Mouse (Mus musculus) small intestine, adult 2 months (tissue): ENCODE measurements around the gene Ube2g2. TPM values are rescaled to one million over a fixed set of nuclear protein-coding genes. Genes with fewer than 3 reads are reported as not detected.

Source experiments
- H3K27ac ChIP-seq: fragments of 200-500 bp; 2 replicates; pipeline ENCODE4 v1.5.1; 2012; ENCODE audit warnings: low read depth, low read length, control low read depth, inconsistent platforms; ENCODE audit not compliant: insufficient read depth
- H3K27me3 ChIP-seq: fragments of 200-500 bp; 2 replicates; pipeline ENCODE4 v1.6.1; 2012; ENCODE audit warnings: mild to moderate bottlenecking, moderate library complexity, low read length, inconsistent platforms; ENCODE audit not compliant: control insufficient read depth, insufficient read depth
- H3K36me3 ChIP-seq: fragments of 200-500 bp; 2 replicates; pipeline ENCODE4 v1.6.1; 2012; ENCODE audit warnings: mild to moderate bottlenecking, low read length, control low read depth, inconsistent platforms; ENCODE audit not compliant: control insufficient read depth, insufficient read depth
- H3K4me1 ChIP-seq: fragments of 200-500 bp; 2 replicates; pipeline ENCODE4 v1.6.1; 2012; ENCODE audit warnings: low read length, inconsistent platforms, mixed read lengths; ENCODE audit not compliant: control insufficient read depth, insufficient read depth, insufficient read length
- H3K4me3 ChIP-seq: fragments of 200-500 bp; 2 replicates; pipeline ENCODE4 v1.5.1; 2012; ENCODE audit warnings: low read depth, mild to moderate bottlenecking, control low read depth, inconsistent platforms, low read length, moderate library complexity
- CTCF ChIP-seq: fragments of 200-500 bp; IDR thresholded peaks from 2 replicates; pipeline ENCODE4 v1.5.1; 2012; ENCODE audit warnings: low read depth, mild to moderate bottlenecking, control low read depth, inconsistent platforms, low read length, moderate library complexity, mixed read lengths; ENCODE audit not compliant: insufficient replicate concordance, insufficient read length; ENCODE audit errors: extremely low read depth
- POLR2A ChIP-seq: fragments of 200-500 bp; IDR thresholded peaks from 2 replicates; pipeline ENCODE4 v1.6.1; 2012; ENCODE audit warnings: low read depth, mild to moderate bottlenecking, control low read depth, inconsistent platforms, low read length, moderate library complexity
- WGBS: fragments of 180-500 bp; shearing (Covaris S2); methylation state at CpG from one replicate; pipeline ENCODE4 v1.1.7; 2018; 5-methylcytosine and 5-hydroxymethylcytosine counted together
- polyA plus RNA-seq: library from polyadenylated mRNA; depleted of rRNA; stranded (reverse); fragments of >200 nt; gene quantifications from 2 replicates; pipeline ENCODE4 v1.2.3, GENCODE M21; 2012

Gene Ube2g2
- polyA plus RNA-seq, 1 experiment: 20.9 TPM

DNA sequence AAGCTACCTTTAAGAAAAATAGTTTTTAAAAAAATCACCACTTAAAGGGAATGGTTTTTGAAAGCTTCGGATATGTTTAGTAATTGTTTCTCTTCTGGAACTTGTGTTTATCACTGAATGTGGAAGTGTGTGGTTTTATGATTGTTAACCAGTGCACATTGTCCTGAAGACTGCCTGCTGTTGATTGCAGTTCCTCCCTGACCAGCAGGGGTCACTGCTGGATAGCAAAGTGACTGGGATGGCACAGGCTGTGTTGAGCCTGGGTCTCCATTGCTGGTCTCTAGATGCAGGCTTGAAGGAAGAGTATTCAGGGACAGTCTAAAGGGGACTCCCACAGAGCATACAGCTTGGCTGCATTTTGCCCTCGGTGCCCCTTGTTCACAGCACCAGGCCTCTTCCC, 5.4 kb downstream of the Ube2g2 start:
- Histone ChIP-seq H3K4me1 (peaks cover 18% of the 10 kb centered on the region; the same call in 1 of the 2 replicates), H3K27me3 (no peaks in the 10 kb centered on the region), H3K27ac (no peak overlapping the region), H3K4me3 (no peak overlapping the region), H3K36me3 (peaks cover 10% of the 10 kb centered on the region)
- TF ChIP-seq CTCF: peak; percentile 92; the same call in 1 of the 2 replicates
- TF ChIP-seq POLR2A: no peak
- 25% methylated on average over 2 of the region's 2 CpGs for WGBS

- H3K36me3 ChIP-seq: peaks cover 21% of the 10 kb centered on the region
- no peak overlapping the region for H3K4me3 ChIP-seq
- H3K27ac ChIP-seq: no peak overlapping the region
- no peaks in the 10 kb centered on the region for H3K27me3 ChIP-seq
- 79% methylated on average over 3 of the region's 3 CpGs for WGBS
- TF ChIP-seq POLR2A (no peak), CTCF (no peak)
- H3K4me1 ChIP-seq: peaks cover 16% of the 10 kb centered on the region; the same call in 1 of the 2 replicates
Measured at GRCm38 (mm10) chr10:77629163-77629562, 7.1 kb downstream of the Ube2g2 start.

GRCm38 (mm10) chr10:77629970-77630369, 7.9 kb downstream of the Ube2g2 start:
- H3K27me3 ChIP-seq: no peaks in the 10 kb centered on the region
- TF ChIP-seq CTCF: peak; percentile 56; the same call in 1 of the 2 replicates
- no peak for TF ChIP-seq POLR2A
- peaks cover 12% of the 10 kb centered on the region for H3K4me1 ChIP-seq
- H3K36me3 ChIP-seq: peaks cover 26% of the 10 kb centered on the region
- 75% methylated on average over 1 of the region's 1 CpGs for whole genome bisulfite sequencing
- H3K4me3 ChIP-seq: no peak overlapping the region
- no peak overlapping the region for H3K27ac ChIP-seq

DNA sequence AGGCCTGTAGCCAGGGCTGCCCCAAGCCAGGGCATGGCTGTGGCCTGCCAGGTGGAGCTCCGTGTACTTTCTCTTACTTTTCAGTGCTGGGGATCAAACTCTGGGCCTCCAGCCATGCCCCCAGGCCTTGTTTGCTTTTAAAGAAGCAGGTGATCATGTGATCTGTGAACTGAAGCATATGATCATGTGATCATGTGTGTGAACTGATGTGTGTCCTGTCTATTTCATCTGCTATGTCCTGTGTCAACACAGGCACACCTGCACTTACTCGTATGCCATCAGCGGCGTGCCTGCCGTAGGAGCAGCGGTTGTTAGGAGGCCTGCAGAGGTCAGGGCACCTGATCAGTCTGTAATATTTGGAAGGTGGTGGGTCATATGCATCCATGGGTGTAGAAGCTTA, 11.9 kb downstream of the Ube2g2 start:
- no peak overlapping the region for H3K4me3 ChIP-seq
- H3K36me3 ChIP-seq: peaks cover 41% of the 10 kb centered on the region
- H3K27ac ChIP-seq: no peak overlapping the region
- peaks cover 10% of the 10 kb centered on the region for H3K4me1 ChIP-seq
- TF ChIP-seq CTCF (no peak), POLR2A (no peak)
- 68% methylated on average over 6 of the region's 6 CpGs for WGBS
- H3K27me3 ChIP-seq: no peaks in the 10 kb centered on the region

- peaks cover 8% of the 10 kb centered on the region for H3K4me1 ChIP-seq
- H3K36me3 ChIP-seq: peaks cover 41% of the 10 kb centered on the region
- no peaks in the 10 kb centered on the region for H3K27me3 ChIP-seq
- WGBS: 59% methylated on average over 13 of the region's 13 CpGs
- H3K27ac ChIP-seq: no peak overlapping the region
- H3K4me3 ChIP-seq: no peak overlapping the region
- TF ChIP-seq POLR2A (no peak), CTCF (no peak)
Measured at GRCm38 (mm10) chr10:77634452-77635231, 12.6 kb downstream of the Ube2g2 start.

DNA sequence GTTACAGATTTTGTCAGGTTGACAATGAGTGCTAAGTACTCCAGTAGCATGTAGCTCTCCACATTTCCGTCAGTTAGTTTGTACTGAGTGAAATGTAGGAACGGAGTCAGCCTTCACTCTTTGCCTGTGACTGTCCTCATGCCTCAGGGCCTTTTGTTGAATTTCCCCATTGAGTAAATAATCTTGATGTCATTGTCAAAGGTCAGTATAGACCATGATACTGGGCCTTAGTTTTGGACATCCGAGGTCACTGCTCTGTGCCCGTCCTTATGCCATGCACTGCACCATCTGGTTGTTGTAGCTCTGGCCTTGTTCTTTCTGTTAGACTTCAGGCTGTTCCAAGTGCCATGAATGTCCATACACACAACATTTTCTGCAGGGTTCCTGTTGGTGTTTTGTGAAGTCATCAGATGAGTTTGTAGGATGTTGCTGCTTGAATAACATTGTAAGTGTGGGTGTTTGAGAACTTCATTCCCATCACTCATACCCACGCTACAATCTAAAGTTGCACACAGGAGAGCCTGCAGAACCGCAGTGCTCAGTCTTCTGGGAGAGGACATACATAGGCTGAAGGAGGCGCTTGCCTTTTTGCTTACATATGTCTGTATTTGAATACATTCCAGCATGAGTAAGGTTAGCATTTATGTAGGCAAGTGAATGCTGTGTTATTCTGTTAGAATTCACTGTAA, 14.3 kb downstream of the Ube2g2 start:
- Histone ChIP-seq H3K27me3 (no peaks in the 10 kb centered on the region), H3K36me3 (peaks cover 48% of the 10 kb centered on the region), H3K4me1 (peaks cover 3% of the 10 kb centered on the region; the same call in 1 of the 2 replicates), H3K27ac (no peak overlapping the region), H3K4me3 (no peak overlapping the region)
- TF ChIP-seq POLR2A (no peak), CTCF (no peak)
- WGBS: 91% methylated on average over 7 of the region's 7 CpGs

GRCm38 (mm10) chr10:77638956-77639355, 16.9 kb downstream of the Ube2g2 start:
- no peak for TF ChIP-seq CTCF
- no peak for TF ChIP-seq POLR2A
- peaks cover 52% of the 10 kb centered on the region for H3K36me3 ChIP-seq
- no peak overlapping the region for H3K4me3 ChIP-seq
- WGBS: 82% methylated on average over 6 of the region's 6 CpGs
- no peak overlapping the region for H3K27ac ChIP-seq
- no peaks in the 10 kb centered on the region for H3K27me3 ChIP-seq
- H3K4me1 ChIP-seq: peaks cover 3% of the 10 kb centered on the region; the same call in 1 of the 2 replicates
